Mouse (Mus musculus) liver, embryonic 14.5 days (tissue): Measurements from ENCODE around the gene Gigyf2.

ENCODE experiments used
- CTCF ChIP-seq: IDR thresholded peaks from 2 replicates; pipeline ENCODE4 v1.5.1; 2016; ENCODE audit warnings: antibody characterized with exemption, low read depth, control low read depth
- EP300 ChIP-seq: IDR thresholded peaks from 2 replicates; pipeline ENCODE4 v1.6.1; 2016; ENCODE audit warnings: antibody characterized with exemption, low read depth

DNA sequence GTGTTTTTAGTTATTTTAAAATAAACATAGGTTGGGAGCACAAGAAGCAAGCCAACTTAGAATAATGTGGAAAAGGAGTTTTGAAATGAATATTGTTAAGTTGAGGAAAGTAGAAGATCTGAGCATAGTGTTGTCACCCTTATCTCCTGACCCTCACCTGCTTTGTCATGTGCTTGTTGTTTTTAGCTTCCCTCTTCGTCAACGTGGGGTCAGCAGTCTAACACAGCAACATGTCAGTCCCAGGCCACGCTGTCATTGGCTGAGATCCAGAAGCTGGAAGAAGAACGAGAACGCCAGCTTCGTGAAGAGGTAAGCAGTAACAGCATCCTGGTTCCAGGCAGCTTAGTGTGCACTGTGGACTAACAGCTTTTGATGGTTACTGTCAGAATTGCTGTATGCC, 109.8 kb downstream of the Gigyf2 start:
- TF ChIP-seq CTCF (no peak), EP300 (no peak)
